Mouse (Mus musculus) hindbrain, embryonic 13.5 days (tissue): Measurements from ENCODE around the gene Wdr4. TPM values are rescaled to one million over a fixed set of nuclear protein-coding genes. Genes with fewer than 3 reads are reported as not detected.
A peak's percentile ranks its signal among the peaks of the same experiment; 100 is the strongest.

ENCODE experiments used
- ATAC-seq: fragments of 200-750 bp; cut with Nextera tagmentation; 2 replicates; pipeline ENCODE4 v1.8.0; 2017; ENCODE audit warnings: moderate TSS enrichment; ENCODE audit not compliant: low FRiP score
- H3K27ac ChIP-seq: fragments of 300-500 bp; sonication (generic); 2 replicates; pipeline ENCODE4 v1.5.1; 2015; ENCODE audit warnings: inconsistent platforms, mild to moderate bottlenecking, moderate library complexity
- H3K27me3 ChIP-seq: fragments of 300-500 bp; sonication (generic); 2 replicates; pipeline ENCODE4 v1.6.1; 2015; ENCODE audit warnings: mild to moderate bottlenecking, inconsistent platforms
- H3K36me3 ChIP-seq: fragments of 300-500 bp; sonication (generic); 2 replicates; pipeline ENCODE4 v1.6.1; 2015; ENCODE audit warnings: mild to moderate bottlenecking, inconsistent platforms
- H3K4me1 ChIP-seq: fragments of 300-500 bp; sonication (generic); replicated peaks from 2 replicates; pipeline ENCODE4 v1.6.1; 2015; ENCODE audit warnings: inconsistent platforms
- H3K4me2 ChIP-seq: fragments of 300-500 bp; sonication (generic); 2 replicates; pipeline ENCODE4 v1.6.1; 2015; ENCODE audit warnings: inconsistent platforms, mild to moderate bottlenecking, moderate library complexity
- H3K4me3 ChIP-seq: fragments of 300-500 bp; sonication (generic); 2 replicates; pipeline ENCODE4 v1.5.1; 2015; ENCODE audit warnings: mild to moderate bottlenecking, inconsistent platforms
- H3K9ac ChIP-seq: fragments of 300-500 bp; sonication (generic); 2 replicates; pipeline ENCODE4 v1.6.1; 2015; ENCODE audit warnings: mild to moderate bottlenecking, inconsistent platforms
- H3K9me3 ChIP-seq: fragments of 300-500 bp; sonication (generic); 2 replicates; pipeline ENCODE4 v1.6.1; 2016; ENCODE audit warnings: inconsistent platforms
- whole genome bisulfite sequencing: fragments of 180-500 bp; shearing (Covaris S2); methylation state at CpG from one replicate; pipeline ENCODE4 v1.1.7; 2015; 5-methylcytosine and 5-hydroxymethylcytosine counted together
- microRNA-seq: library from miRNA; unstranded; fragments of <30 nt; microRNA quantifications from one replicate; pipeline ENCODE4, GENCODE M21; 2016
- polyA plus RNA-seq: library from polyadenylated mRNA; unstranded; fragments of >200 nt; fragmentation: Nextera tagmentation; extraction: Ambion mirVana; gene quantifications from 2 replicates; pipeline ENCODE4 v1.2.1, GENCODE M21; 2015

Gene Wdr4
- polyA plus RNA-seq, 1 experiment from 2014 or later = 33.2 TPM

DNA sequence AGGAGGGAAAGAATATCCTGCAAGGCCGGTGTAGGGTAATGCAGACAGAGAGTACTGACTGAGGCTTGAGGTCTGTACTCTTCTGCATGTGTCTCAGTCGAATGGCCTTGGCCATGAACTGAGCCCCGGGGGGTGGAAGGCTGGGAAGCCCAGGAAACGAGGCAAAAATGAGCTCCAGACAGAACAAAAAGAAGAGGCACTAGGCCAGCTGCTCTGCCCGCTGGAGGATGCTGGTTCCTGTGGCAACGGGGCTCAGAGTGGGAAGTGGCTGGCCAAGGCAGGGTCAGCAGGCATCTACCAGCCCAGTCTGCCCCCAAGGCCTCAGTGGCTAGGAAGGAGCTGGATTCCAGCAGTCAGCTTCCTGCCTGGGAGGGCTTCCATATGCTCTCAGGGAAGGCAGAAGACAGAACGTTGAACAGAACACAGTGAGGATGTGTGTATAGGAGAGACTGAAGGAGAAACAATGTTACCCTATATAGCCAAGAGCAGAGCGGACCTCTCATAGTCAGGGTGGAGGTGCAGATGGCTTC, 68.5 kb downstream of the Wdr4 start:
- peak; percentile 50; the same call in 1 of the 2 replicates for ATAC-seq
- Histone ChIP-seq H3K36me3 (peaks cover 37% of the 10 kb centered on the region), H3K9me3 (no peaks in the 10 kb centered on the region), H3K4me2 (no peak overlapping the region), H3K4me1 (peaks cover 17% of the 10 kb centered on the region), H3K27ac (peak overlapping the region; percentile 87), H3K9ac (peak overlapping the region; percentile 49), H3K27me3 (no peaks in the 10 kb centered on the region), H3K4me3 (no peak overlapping the region)
- 34% methylated on average over 8 of the region's 8 CpGs for WGBS

DNA sequence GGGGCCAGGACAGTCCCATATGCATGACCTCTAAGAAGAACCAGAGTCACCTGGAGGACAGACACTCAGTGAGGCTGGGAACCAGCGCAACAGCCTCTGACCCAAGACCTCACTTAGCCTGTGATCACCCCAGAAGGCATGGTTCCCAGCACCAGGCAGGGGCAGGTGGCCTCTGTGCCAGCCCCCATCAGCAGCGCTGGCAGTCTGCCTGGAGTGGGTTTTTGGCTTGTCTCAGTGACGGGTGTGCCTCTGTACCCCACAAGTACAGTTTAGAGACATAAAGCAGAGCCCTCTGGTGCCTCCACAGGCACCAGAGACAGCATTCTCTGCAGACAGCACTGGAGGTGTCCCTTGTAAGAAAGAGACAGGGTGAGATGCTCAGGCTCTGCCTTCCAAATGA, 69.6 kb downstream of the Wdr4 start:
- no peak overlapping the region for H3K4me2 ChIP-seq
- 77% methylated on average over 3 of the region's 3 CpGs for WGBS
- 0 out of 2 replicates have a peak, but pooled peaks have one; percentile 23 for ATAC-seq
- H3K9me3 ChIP-seq = no peaks in the 10 kb centered on the region
- H3K9ac ChIP-seq = no peak overlapping the region
- no peak overlapping the region for H3K4me3 ChIP-seq
- H3K27ac ChIP-seq = peak overlapping the region; percentile 87
- peaks cover 18% of the 10 kb centered on the region for H3K4me1 ChIP-seq
- H3K36me3 ChIP-seq = peaks cover 37% of the 10 kb centered on the region
- H3K27me3 ChIP-seq = no peaks in the 10 kb centered on the region

DNA sequence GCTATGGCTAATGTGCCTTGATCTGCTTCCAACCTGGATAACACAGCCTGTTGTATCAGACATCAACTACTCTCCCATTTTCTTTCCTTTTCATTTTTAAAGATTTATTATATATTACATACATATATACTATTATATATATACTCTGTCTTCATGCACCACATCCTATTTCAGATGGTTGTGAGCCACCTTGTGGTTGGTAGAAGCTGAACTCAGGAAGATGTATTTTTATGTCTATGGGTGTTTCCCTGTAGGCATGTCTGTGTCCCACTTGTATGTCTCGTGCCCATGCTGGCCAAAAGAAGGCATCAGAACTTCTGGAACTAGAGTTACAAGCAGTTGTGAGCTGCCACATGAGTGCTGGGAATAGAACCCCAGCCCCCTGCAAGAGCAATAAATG, 71.3 kb downstream of the Wdr4 start:
- no peak overlapping the region for H3K27ac ChIP-seq
- ATAC-seq = no peak

DNA sequence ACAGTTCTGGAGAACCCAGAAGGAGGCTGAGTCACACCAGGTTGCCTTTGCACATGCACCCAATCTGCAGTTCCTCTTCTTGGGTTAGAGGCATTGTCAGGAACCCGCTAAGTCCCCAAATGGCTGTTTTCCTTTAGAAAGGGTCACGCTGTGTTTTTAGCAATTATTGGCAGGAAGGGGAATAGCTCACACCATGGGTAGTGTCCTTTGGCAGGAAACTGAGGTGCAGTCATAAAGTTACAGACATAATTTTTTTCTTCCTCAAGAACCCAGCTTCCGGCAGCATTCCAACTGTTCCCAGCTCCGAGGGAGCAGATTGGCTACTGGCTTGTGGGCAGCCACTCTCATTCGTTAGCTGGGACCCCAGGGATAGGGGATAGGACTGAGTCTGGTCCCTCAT, 72.0 kb downstream of the Wdr4 start:
- Histone ChIP-seq H3K36me3 (peaks cover 43% of the 10 kb centered on the region), H3K4me2 (no peak overlapping the region), H3K27ac (no peak overlapping the region), H3K4me1 (peaks cover 30% of the 10 kb centered on the region), H3K9ac (no peak overlapping the region), H3K4me3 (no peak overlapping the region), H3K9me3 (no peaks in the 10 kb centered on the region), H3K27me3 (no peaks in the 10 kb centered on the region)
- no peak for ATAC-seq
- 88% methylated on average over 5 of the region's 5 CpGs for WGBS

More for the DNA sequence above, 71.3 kb downstream of the Wdr4 start:
- Histone ChIP-seq H3K36me3 (peaks cover 41% of the 10 kb centered on the region), H3K4me1 (peaks cover 27% of the 10 kb centered on the region), H3K9ac (no peak overlapping the region), H3K4me3 (no peak overlapping the region), H3K4me2 (no peak overlapping the region), H3K27me3 (no peaks in the 10 kb centered on the region), H3K9me3 (no peaks in the 10 kb centered on the region)
- 78% methylated on average over 1 of the region's 1 CpGs for WGBS

DNA sequence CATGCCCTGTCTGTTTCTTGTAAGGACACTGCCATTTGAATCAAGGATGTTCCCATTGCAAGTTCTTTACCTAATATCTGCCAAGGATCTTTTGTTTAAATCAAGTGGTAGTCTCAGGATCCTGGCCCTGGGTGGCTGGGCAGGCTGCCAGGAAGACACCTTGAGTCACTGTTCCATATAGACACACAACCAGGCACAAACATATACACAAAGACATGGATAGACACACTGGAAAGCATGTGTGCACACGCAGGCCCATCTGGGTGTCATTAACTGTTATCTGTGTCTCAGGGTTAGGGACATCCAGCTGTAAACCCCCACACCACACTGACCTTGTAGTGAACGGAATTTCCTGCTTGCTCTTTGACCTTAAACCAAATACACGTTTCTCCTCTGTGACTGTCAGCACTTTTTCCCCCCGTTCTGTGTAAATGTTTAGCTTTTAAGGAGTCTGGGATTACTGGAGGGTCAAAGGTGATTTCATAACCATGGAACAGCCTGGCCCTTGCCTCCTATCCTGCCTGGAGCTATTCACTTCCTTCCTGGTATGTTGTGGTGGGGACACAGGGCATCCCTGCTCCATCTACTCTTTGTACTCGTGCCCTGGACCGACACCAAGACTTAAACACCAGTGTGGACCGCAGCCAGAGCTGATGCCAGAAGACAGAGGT, 74.6 kb downstream of the Wdr4 start:
- no peak for ATAC-seq
- WGBS = 69% methylated on average over 7 of the region's 7 CpGs

More for the DNA sequence above, 74.6 kb downstream of the Wdr4 start:
- H3K27ac ChIP-seq = no peak overlapping the region
- no peaks in the 10 kb centered on the region for H3K27me3 ChIP-seq
- no peak overlapping the region for H3K4me2 ChIP-seq
- H3K9me3 ChIP-seq = no peaks in the 10 kb centered on the region
- H3K9ac ChIP-seq = no peak overlapping the region
- H3K4me3 ChIP-seq = no peak overlapping the region
- peaks cover 14% of the 10 kb centered on the region for H3K4me1 ChIP-seq
- peaks cover 48% of the 10 kb centered on the region for H3K36me3 ChIP-seq

Small RNA genes lying within 50 kb of the gene (microRNA-seq; reads per million reads assigned to microRNA genes)
- not detected for gene Gm24970

Other genes starting within 250 kb of the Wdr4 start
- 5.4 and 9.0 TPM in 2 replicates for gene Rsph1, start 242.6 kb downstream of the Wdr4 start, polyA plus RNA-seq
- gene Slc37a1, start 233.2 kb downstream of the Wdr4 start, polyA plus RNA-seq = 13.2 and 15.5 TPM in 2 replicates
- gene Pde9a, start 133.8 kb downstream of the Wdr4 start, polyA plus RNA-seq = 36.7 and 37.8 TPM in 2 replicates
- gene Ndufv3, start 135 bp upstream of the Wdr4 start, polyA plus RNA-seq = 399 and 414 TPM in 2 replicates
- 42.5 and 48.2 TPM in 2 replicates for gene Pknox1, start 44.8 kb upstream of the Wdr4 start, polyA plus RNA-seq
- gene Cbs, start 117.3 kb upstream of the Wdr4 start, polyA plus RNA-seq = 4.5 and 4.6 TPM in 2 replicates
- 234 and 244 TPM in 2 replicates for gene U2af1, start 138.9 kb upstream of the Wdr4 start, polyA plus RNA-seq
- gene Cryaa, start 157.8 kb upstream of the Wdr4 start, polyA plus RNA-seq = not detected in 2 replicates